Mouse (Mus musculus) E14TG2a.4 (cell line): Measurements from ENCODE around the gene Trp53i11.

Experiments used
- CTCF ChIP-seq: conservative IDR thresholded peaks from 2 replicates; pipeline ENCODE4 v1.5.1; 2014; ENCODE audit warnings: low read length
- NANOG ChIP-seq: IDR thresholded peaks from 2 replicates; pipeline ENCODE4 v1.6.1; 2014; ENCODE audit warnings: borderline replicate concordance, low read length, mixed read lengths

GRCm38 (mm10) chr2:93175721-93176120 is 11.6 kb upstream of the Trp53i11 start:
- no peak for TF ChIP-seq CTCF
- TF ChIP-seq NANOG = no peak
